Mouse (Mus musculus) kidney, postnatal 0 days (tissue): ENCODE measurements around the gene Ppfibp2. TPM values are rescaled to one million over a fixed set of nuclear protein-coding genes. Genes with fewer than 3 reads are reported as not detected.
A peak's percentile ranks its signal among the peaks of the same experiment; 100 is the strongest.

Experiments used
- ATAC-seq: fragments of 200-750 bp; cut with Nextera tagmentation; replicated peaks from 2 replicates; pipeline ENCODE4 v1.8.0; 2017; ENCODE audit warnings: low read depth, moderate number of reproducible peaks, moderate TSS enrichment, moderate library complexity; ENCODE audit not compliant: low FRiP score
- DNase-seq: peaks from one replicate; pipeline ENCODE4 v3.0.0-alpha.2; 2016; ENCODE audit warnings: low spot score
- H3K27ac ChIP-seq: fragments of 300-500 bp; sonication (generic); 2 replicates; pipeline ENCODE4 v1.5.1; 2014; ENCODE audit warnings: mild to moderate bottlenecking
- H3K27me3 ChIP-seq: fragments of 300-500 bp; sonication (generic); 2 replicates; pipeline ENCODE4 v1.6.1; 2014; ENCODE audit warnings: low read length, mixed read lengths; ENCODE audit not compliant: insufficient read depth
- H3K36me3 ChIP-seq: fragments of 300-500 bp; sonication (generic); 2 replicates; pipeline ENCODE4 v1.6.1; 2014; ENCODE audit warnings: low read length, mixed read lengths; ENCODE audit not compliant: insufficient read depth
- H3K4me1 ChIP-seq: fragments of 300-500 bp; sonication (generic); replicated peaks from 2 replicates; pipeline ENCODE4 v1.6.1; 2014; ENCODE audit warnings: antibody characterized with exemption, low read length, mixed read lengths; ENCODE audit not compliant: insufficient read depth
- H3K4me2 ChIP-seq: fragments of 300-500 bp; sonication (generic); 2 replicates; pipeline ENCODE4 v1.6.1; 2014; ENCODE audit warnings: mild to moderate bottlenecking, low read length, moderate library complexity, mixed read lengths
- H3K4me3 ChIP-seq: fragments of 300-500 bp; sonication (generic); replicated peaks from 2 replicates; pipeline ENCODE4 v1.5.1; 2014; ENCODE audit warnings: low read depth, low read length
- H3K9ac ChIP-seq: fragments of 300-500 bp; sonication (generic); 2 replicates; pipeline ENCODE4 v1.6.1; 2014; ENCODE audit warnings: low read depth, low read length
- H3K9me3 ChIP-seq: fragments of 300-500 bp; sonication (generic); replicated peaks from 2 replicates; pipeline ENCODE4 v1.6.1; 2016; ENCODE audit warnings: low read length, inconsistent platforms, mixed read lengths
- CTCF ChIP-seq: IDR thresholded peaks from 2 replicates; pipeline ENCODE4 v1.5.1; 2016; ENCODE audit warnings: antibody characterized with exemption, low read depth, mild to moderate bottlenecking, moderate library complexity
- WGBS: fragments of 180-500 bp; shearing (Covaris S2); extraction: QIAGEN DNeasy Blood & Tissue Kit; methylation state at CpG from one replicate; pipeline ENCODE4 v1.1.7; 2014; 5-methylcytosine and 5-hydroxymethylcytosine counted together
- polyA plus RNA-seq: library from polyadenylated mRNA; unstranded; fragments of >200 nt; fragmentation: Nextera tagmentation; extraction: Ambion mirVana; gene quantifications from 2 replicates; pipeline ENCODE4 v1.2.1, GENCODE M21; 2015

Ppfibp2 gene
- polyA plus RNA-seq, 1 experiment from 2014 or later: 8.3 TPM

- WGBS: 54% methylated on average over 6 of the region's 6 CpGs
- ATAC-seq: no peak
Measured at GRCm38 (mm10) chr7:107770812-107771211, 175.8 kb downstream of the Ppfibp2 start.

DNA sequence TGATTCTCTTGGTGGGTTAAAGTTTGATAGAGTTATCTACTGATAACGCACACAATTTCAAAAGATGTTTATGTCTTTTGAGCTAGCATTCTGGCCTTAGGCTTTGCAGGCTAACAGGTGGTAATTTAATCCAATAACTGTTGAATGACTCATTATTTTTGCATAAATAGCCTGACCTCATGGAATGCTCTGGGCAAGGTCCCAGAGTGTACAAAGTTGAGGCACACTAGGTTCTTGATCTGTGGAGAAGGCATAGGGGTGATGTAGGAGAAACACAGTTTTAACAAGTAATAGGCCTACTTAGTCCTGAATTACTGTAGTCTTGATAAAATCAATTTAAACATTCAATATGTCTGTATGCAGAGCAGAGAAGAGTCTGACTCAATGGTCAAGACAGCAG, 183.2 kb downstream of the Ppfibp2 start:
- H3K27me3 ChIP-seq: no peaks in the 10 kb centered on the region
- H3K36me3 ChIP-seq: no peaks in the 10 kb centered on the region
- H3K4me1 ChIP-seq: no peaks in the 10 kb centered on the region
- H3K9me3 ChIP-seq: no peaks in the 10 kb centered on the region
- ATAC-seq (no peak), DNase-seq (no peak)
- H3K27ac ChIP-seq: no peak overlapping the region
- no peak for TF ChIP-seq CTCF
- no peak overlapping the region for H3K9ac ChIP-seq
- H3K4me3 ChIP-seq: no peak overlapping the region
- WGBS: 80% methylated on average over 1 of the region's 1 CpGs
- H3K4me2 ChIP-seq: no peak overlapping the region

More at GRCm38 (mm10) chr7:107770812-107771211, 175.8 kb downstream of the Ppfibp2 start:
- DNase-seq: no peak
- no peak overlapping the region for H3K27ac ChIP-seq
- H3K27me3 ChIP-seq: no peaks in the 10 kb centered on the region
- no peak for TF ChIP-seq CTCF
- H3K9me3 ChIP-seq: no peaks in the 10 kb centered on the region
- no peaks in the 10 kb centered on the region for H3K4me1 ChIP-seq
- H3K4me3 ChIP-seq: no peak overlapping the region
- H3K36me3 ChIP-seq: no peaks in the 10 kb centered on the region
- H3K9ac ChIP-seq: no peak overlapping the region
- no peak overlapping the region for H3K4me2 ChIP-seq

- WGBS: 47% methylated on average over 4 of the region's 4 CpGs
- DNase-seq: peak; percentile 47
Measured at GRCm38 (mm10) chr7:107779611-107780010, 184.6 kb downstream of the Ppfibp2 start.

DNA sequence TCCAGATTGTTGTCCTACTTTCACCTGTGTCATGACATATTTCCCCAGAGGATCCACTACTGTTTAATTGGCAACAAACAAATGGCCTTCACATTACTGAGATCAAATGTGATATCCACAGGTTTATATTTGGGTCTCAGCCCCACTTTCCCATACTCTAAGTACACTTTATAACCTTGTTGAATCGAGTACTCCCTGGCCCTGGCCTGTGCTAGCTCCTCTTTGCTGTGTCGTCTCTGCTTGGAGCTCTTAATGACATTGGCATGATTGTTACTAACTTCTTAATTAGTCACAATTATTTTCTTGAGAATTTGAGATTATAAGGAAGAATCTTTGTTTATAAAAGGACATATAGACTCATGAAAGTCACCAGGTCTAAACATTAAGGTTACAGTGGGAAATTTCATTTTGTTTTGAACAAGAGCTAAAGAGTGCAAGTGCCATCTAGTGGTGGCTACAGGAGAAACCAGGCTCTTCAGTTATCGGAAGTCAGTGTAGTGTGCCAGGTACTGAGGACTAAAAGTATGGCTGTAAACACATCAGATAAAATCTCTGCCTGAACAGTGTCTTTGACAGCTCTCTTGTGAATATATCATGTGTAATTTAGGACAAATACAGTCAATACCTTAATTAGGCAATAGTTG, 193.1 kb downstream of the Ppfibp2 start:
- TF ChIP-seq CTCF: peak; percentile 79
- WGBS: 59% methylated on average over 3 of the region's 3 CpGs
- DNase-seq (peak; percentile 52), ATAC-seq (no peak)
- Histone ChIP-seq H3K9me3 (no peaks in the 10 kb centered on the region), H3K4me1 (no peaks in the 10 kb centered on the region), H3K27me3 (no peaks in the 10 kb centered on the region), H3K4me2 (no peak overlapping the region), H3K4me3 (no peak overlapping the region), H3K36me3 (no peaks in the 10 kb centered on the region), H3K27ac (no peak overlapping the region), H3K9ac (no peak overlapping the region)

More at GRCm38 (mm10) chr7:107779611-107780010, 184.6 kb downstream of the Ppfibp2 start:
- Histone ChIP-seq H3K4me1 (no peaks in the 10 kb centered on the region), H3K9me3 (no peaks in the 10 kb centered on the region), H3K4me3 (no peak overlapping the region), H3K36me3 (no peaks in the 10 kb centered on the region), H3K27me3 (no peaks in the 10 kb centered on the region), H3K4me2 (no peak overlapping the region), H3K9ac (no peak overlapping the region), H3K27ac (no peak overlapping the region)
- ATAC-seq: no peak
- TF ChIP-seq CTCF: peak; percentile 77

DNA sequence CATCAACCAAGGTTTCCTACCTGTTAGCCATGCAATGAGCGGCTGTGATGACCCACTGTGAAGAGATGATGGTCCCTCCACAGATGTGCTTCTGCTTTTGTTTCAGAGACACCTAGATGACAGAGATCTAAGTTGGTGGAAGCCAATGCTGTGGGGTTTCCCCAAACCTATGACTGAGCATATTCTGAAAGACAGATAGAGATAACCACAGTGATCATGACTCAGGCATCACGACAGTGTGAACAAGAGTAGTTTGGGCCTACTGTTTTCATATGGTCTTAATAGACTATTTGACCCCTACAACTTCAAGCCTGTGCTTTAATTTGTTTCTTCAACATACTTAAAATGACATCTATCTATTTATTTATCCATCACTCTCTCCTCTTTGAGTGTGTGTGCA, 201.5 kb downstream of the Ppfibp2 start:
- Histone ChIP-seq H3K4me1 (no peaks in the 10 kb centered on the region), H3K9ac (no peak overlapping the region), H3K9me3 (no peaks in the 10 kb centered on the region), H3K4me3 (no peak overlapping the region), H3K27ac (no peak overlapping the region), H3K4me2 (no peak overlapping the region), H3K36me3 (no peaks in the 10 kb centered on the region), H3K27me3 (no peaks in the 10 kb centered on the region)
- DNase-seq (no peak), ATAC-seq (no peak)
- no peak for TF ChIP-seq CTCF
- WGBS: 77% methylated on average over 2 of the region's 2 CpGs

Other genes with a start within 250 kb of the Ppfibp2 start
- 2.2 and 3.2 TPM in 2 replicates for gene Syt9, start 224.5 kb upstream of the Ppfibp2 start, polyA plus RNA-seq
- gene Olfml1, start 27.8 kb upstream of the Ppfibp2 start, polyA plus RNA-seq: 24.5 and 24.9 TPM in 2 replicates
- not detected in 2 replicates for gene 5330417H12Rik, start 30.0 kb downstream of the Ppfibp2 start, polyA plus RNA-seq
- gene Cyb5r2, start 162.8 kb downstream of the Ppfibp2 start, polyA plus RNA-seq: 0.21 and 0.22 TPM in 2 replicates
- gene Ovch2, start 206.0 kb downstream of the Ppfibp2 start, polyA plus RNA-seq: not detected in 2 replicates
- not detected in 2 replicates for gene Olfr467, start 217.1 kb downstream of the Ppfibp2 start, polyA plus RNA-seq
- gene Olfr469, start 230.3 kb downstream of the Ppfibp2 start, polyA plus RNA-seq: not detected in 2 replicates